ENCODE assay signal across 7 mouse cellular contexts in the genomic region with DNA sequence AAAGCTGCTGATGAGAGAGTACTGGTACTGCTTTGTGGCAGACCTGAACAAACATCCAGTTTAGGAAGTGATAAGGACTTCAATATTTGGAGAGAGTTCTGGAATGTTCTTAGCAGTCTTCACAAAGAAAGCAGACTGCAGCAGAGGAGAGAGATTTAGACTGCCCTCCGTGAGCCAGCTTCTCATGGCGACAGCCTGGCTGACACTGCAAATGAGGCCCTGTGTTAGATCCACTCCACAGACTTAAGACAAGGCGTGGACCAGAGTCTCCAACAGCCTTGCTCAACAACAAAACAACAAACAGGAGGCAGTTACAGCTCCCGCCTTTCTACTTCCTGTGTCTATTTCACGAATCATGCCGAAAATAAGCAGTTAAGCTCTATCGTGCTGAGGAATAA.
DNase-seq lines count a peak whose midpoint lies in the region; ATAC-seq and TF ChIP-seq lines count a peak whose summit lies in the region.

No protein-coding gene starts in this region.

- no peak overlapping the region for H3K9ac ChIP-seq in lung, embryonic 15.5 days
- H3K9ac ChIP-seq in forebrain, postnatal 0 days, result peak overlapping the region; percentile 15
- peak overlapping the region; percentile 25 for H3K9ac ChIP-seq in limb, embryonic 13.5 days
- H3K9ac ChIP-seq in neural tube, embryonic 15.5 days (replicated peaks), result 0 out of 2 replicates have a peak overlapping the region, but pooled peaks have one; percentile 10

- H3K27ac ChIP-seq in lung, embryonic 15.5 days, result no peak overlapping the region
- H3K27ac ChIP-seq in forebrain, postnatal 0 days (ENCODE audit: low read depth, low read length), result no peak overlapping the region
- peak overlapping the region; percentile 0; the same call in 1 of the 2 replicates for H3K27ac ChIP-seq in limb, embryonic 13.5 days
- peak overlapping the region; percentile 41 for H3K27ac ChIP-seq in neural tube, embryonic 15.5 days (replicated peaks)

- peak overlapping the region; percentile 41 for H3K4me3 ChIP-seq in lung, embryonic 15.5 days
- no peak overlapping the region for H3K4me3 ChIP-seq in forebrain, postnatal 0 days (ENCODE audit: low read depth, low read length)
- no peak overlapping the region for H3K4me3 ChIP-seq in limb, embryonic 13.5 days
- H3K4me3 ChIP-seq in neural tube, embryonic 15.5 days (replicated peaks), result no peak overlapping the region

- H3K4me1 ChIP-seq in lung, embryonic 15.5 days, result peaks cover 13% of the 10 kb centered on the region
- H3K4me1 ChIP-seq in forebrain, postnatal 0 days (ENCODE audit: insufficient read depth), result no peaks in the 10 kb centered on the region
- peaks cover 19% of the 10 kb centered on the region for H3K4me1 ChIP-seq in limb, embryonic 13.5 days
- peaks cover 23% of the 10 kb centered on the region for H3K4me1 ChIP-seq in neural tube, embryonic 15.5 days

- peak; percentile 21; the same call in 1 of the 2 replicates for ATAC-seq in lung, embryonic 15.5 days (ENCODE audit: borderline replicate concordance, extremely low read depth, low FRiP score, low TSS enrichment)
- ATAC-seq in forebrain, postnatal 0 days, result peak; percentile 38
- ATAC-seq in limb, embryonic 13.5 days (ENCODE audit: low FRiP score, low read depth), result no peak
- ATAC-seq in neural tube, embryonic 15.5 days (ENCODE audit: low FRiP score), result 0 out of 2 replicates have a peak, but pooled peaks have one; percentile 22

- H3K27me3 ChIP-seq in lung, embryonic 15.5 days, result no peaks in the 10 kb centered on the region
- no peaks in the 10 kb centered on the region for H3K27me3 ChIP-seq in forebrain, postnatal 0 days (ENCODE audit: insufficient read depth, low read length)
- H3K27me3 ChIP-seq in limb, embryonic 13.5 days, result no peaks in the 10 kb centered on the region; the same call in 1 of the 2 replicates
- no peaks in the 10 kb centered on the region for H3K27me3 ChIP-seq in neural tube, embryonic 15.5 days (replicated peaks)

- no peak for DNase-seq in lung, postnatal 14 days
- no peak for DNase-seq in forebrain, postnatal 0 days
- DNase-seq in cerebellum, postnatal 4 days (ENCODE audit: low spot score in 2 of 2), result no peak
- no peak for DNase-seq in adrenal gland, postnatal 25 days

- TF ChIP-seq CTCF in forebrain, postnatal 0 days (IDR thresholded peaks at IDR 0.05; ENCODE audit: low read depth), result no peak

- H3K4me2 ChIP-seq in lung, embryonic 15.5 days, result peak overlapping the region; percentile 66
- H3K4me2 ChIP-seq in forebrain, postnatal 0 days (ENCODE audit: low read depth), result peak overlapping the region; percentile 54
- H3K4me2 ChIP-seq in limb, embryonic 13.5 days (replicated peaks), result peak overlapping the region; percentile 59
- H3K4me2 ChIP-seq in neural tube, embryonic 15.5 days, result peak overlapping the region; percentile 70

- H3K36me3 ChIP-seq in lung, embryonic 15.5 days, result no peaks in the 10 kb centered on the region
- H3K36me3 ChIP-seq in forebrain, postnatal 0 days (ENCODE audit: insufficient read depth), result no peaks in the 10 kb centered on the region
- no peaks in the 10 kb centered on the region for H3K36me3 ChIP-seq in limb, embryonic 13.5 days
- H3K36me3 ChIP-seq in neural tube, embryonic 15.5 days, result no peaks in the 10 kb centered on the region

- WGBS in lung, embryonic 15.5 days, result 40% methylated on average over 7 of the region's 7 CpGs
- whole genome bisulfite sequencing in forebrain, postnatal 0 days, result 46% methylated on average over 7 of the region's 7 CpGs
- 57% methylated on average over 7 of the region's 7 CpGs for WGBS in limb, embryonic 13.5 days
- 58% methylated on average over 7 of the region's 7 CpGs for WGBS in neural tube, embryonic 15.5 days

- H3K9me3 ChIP-seq in lung, embryonic 15.5 days, result no peaks in the 10 kb centered on the region
- no peaks in the 10 kb centered on the region for H3K9me3 ChIP-seq in forebrain, postnatal 0 days (ENCODE audit: low read length)
- no peaks in the 10 kb centered on the region for H3K9me3 ChIP-seq in limb, embryonic 13.5 days
- H3K9me3 ChIP-seq in neural tube, embryonic 15.5 days (replicated peaks), result no peaks in the 10 kb centered on the region

Comparison
In these comparisons a context has a peak if more than half of its experiments do, and no peak if none do; other contexts are left out.
1. H3K27ac ChIP-seq: peak in limb, embryonic 13.5 days (single experiment) and neural tube, embryonic 15.5 days (single experiment); none in lung, embryonic 15.5 days (single experiment) and forebrain, postnatal 0 days (single experiment).
2. Peak in every context shown above with its lines, with median percentiles within 50 percentile points of each other: H3K4me2 ChIP-seq.